Mouse (Mus musculus): ENCODE measurements around the gene Slc24a4. TPM values are rescaled to one million over a fixed set of nuclear protein-coding genes. Genes with fewer than 3 reads are reported as not detected.

Slc24a4 gene
- polyA plus RNA-seq, 1 experiment from 2014 or later, result 4.0 TPM

DNA sequence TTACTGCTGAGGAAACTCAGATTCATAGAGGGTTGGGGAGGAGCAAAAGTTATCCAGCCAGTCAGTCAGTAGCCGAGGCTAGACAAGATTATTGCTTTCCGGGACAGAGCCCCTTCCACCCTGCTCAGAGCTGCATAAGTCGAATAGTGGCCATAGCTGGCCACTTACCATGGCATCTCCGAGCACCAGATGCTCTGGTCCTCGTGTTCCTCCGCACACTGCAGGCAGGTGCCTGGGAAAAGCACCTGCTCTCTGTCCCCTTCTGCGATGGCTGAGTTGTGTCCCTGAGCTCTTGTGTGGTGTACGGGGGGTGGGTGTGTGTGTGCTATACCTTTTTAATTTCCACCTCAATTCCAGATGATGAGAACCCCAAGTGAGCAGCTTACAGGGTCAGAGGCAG lies 167.1 kb downstream of the Slc24a4 start:
- H3K9me3 ChIP-seq (replicated peaks), result no peaks in the 10 kb centered on the region
- H3K36me3 ChIP-seq, result 0 out of 2 replicates have a peak, but pooled peaks cover 5% of the 10 kb centered on the region
- no peak overlapping the region for H3K4me3 ChIP-seq
- no peak for ATAC-seq (ENCODE audit: insufficient number of reproducible peaks, low FRiP score)
- H3K27me3 ChIP-seq (replicated peaks), result no peaks in the 10 kb centered on the region
- H3K4me1 ChIP-seq (replicated peaks), result peaks cover 37% of the 10 kb centered on the region
- H3K9ac ChIP-seq, result no peak overlapping the region
- H3K27ac ChIP-seq (ENCODE audit: poor library complexity, severe bottlenecking), result no peak overlapping the region
- no peak overlapping the region for H3K4me2 ChIP-seq
- WGBS, result 70% methylated on average over 8 of the region's 8 CpGs

DNA sequence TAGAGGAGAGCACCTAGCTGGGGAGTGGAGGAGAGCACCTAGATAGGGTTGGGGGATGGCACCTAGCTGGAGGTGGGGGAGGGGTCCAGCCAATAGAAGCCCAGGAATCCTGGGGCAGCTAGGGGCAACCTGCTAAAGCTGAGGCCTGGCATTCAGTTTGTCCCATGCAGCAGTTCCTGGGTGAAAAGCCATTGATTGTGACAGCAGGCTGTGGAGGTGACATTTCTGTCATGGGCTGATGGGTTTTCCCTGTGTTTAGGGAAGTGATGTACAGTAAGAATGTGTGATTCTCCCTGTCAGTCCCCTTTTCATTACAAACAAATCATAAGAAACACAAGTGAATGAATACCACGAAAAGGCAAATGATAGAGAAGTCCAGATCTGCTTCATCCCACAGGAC lies 167.8 kb downstream of the Slc24a4 start:
- ATAC-seq (ENCODE audit: insufficient number of reproducible peaks, low FRiP score), result no peak
- Histone ChIP-seq H3K27ac (ENCODE audit: poor library complexity, severe bottlenecking) (no peak overlapping the region), H3K4me3 (no peak overlapping the region), H3K4me1 (replicated peaks) (peaks cover 38% of the 10 kb centered on the region), H3K36me3 (0 out of 2 replicates have a peak, but pooled peaks cover 5% of the 10 kb centered on the region), H3K4me2 (no peak overlapping the region), H3K9ac (no peak overlapping the region), H3K27me3 (replicated peaks) (no peaks in the 10 kb centered on the region), H3K9me3 (replicated peaks) (no peaks in the 10 kb centered on the region)
- 83% methylated on average over 1 of the region's 1 CpGs for WGBS

GRCm38 (mm10) chr12:102296967-102297366 lies 168.4 kb downstream of the Slc24a4 start:
- Histone ChIP-seq H3K9me3 (replicated peaks) (no peaks in the 10 kb centered on the region), H3K4me1 (replicated peaks) (peaks cover 39% of the 10 kb centered on the region), H3K36me3 (0 out of 2 replicates have a peak, but pooled peaks cover 5% of the 10 kb centered on the region), H3K27ac (ENCODE audit: poor library complexity, severe bottlenecking) (no peak overlapping the region), H3K9ac (no peak overlapping the region), H3K4me2 (no peak overlapping the region), H3K4me3 (no peak overlapping the region), H3K27me3 (replicated peaks) (no peaks in the 10 kb centered on the region)
- ATAC-seq (ENCODE audit: insufficient number of reproducible peaks, low FRiP score), result no peak
- WGBS, result 76% methylated on average over 4 of the region's 4 CpGs

DNA sequence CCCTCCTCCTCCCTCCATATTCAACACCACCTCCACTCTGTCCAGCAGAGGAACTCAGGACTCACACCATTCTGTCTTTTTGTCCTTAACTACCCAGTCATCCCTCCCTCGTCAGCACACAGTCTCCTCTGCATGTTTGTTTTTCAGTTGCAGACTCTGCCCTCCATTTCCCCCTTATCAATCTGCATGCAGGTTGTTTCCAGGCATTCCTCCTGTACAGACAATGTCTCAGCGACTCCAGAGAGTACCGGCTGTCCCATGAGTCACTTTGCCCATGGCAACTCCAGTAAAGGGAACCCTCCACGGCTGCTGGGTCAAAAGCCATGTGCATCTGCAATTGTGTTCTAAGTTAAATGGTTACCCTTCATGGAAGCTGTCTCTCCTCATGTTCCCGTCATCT lies 170.7 kb downstream of the Slc24a4 start:
- peak; percentile 44 for ATAC-seq (ENCODE audit: insufficient number of reproducible peaks, low FRiP score)
- H3K9me3 ChIP-seq (replicated peaks), result no peaks in the 10 kb centered on the region

GRCm38 (mm10) chr12:102301585-102301984 lies 173.1 kb downstream of the Slc24a4 start:
- 62% methylated on average over 1 of the region's 1 CpGs for WGBS
- no peak overlapping the region for H3K27ac ChIP-seq (ENCODE audit: poor library complexity, severe bottlenecking)
- H3K4me1 ChIP-seq (replicated peaks), result peaks cover 58% of the 10 kb centered on the region

More for the DNA sequence above, 170.7 kb downstream of the Slc24a4 start:
- no peak overlapping the region for H3K9ac ChIP-seq
- H3K4me3 ChIP-seq, result no peak overlapping the region
- H3K36me3 ChIP-seq, result 0 out of 2 replicates have a peak, but pooled peaks cover 5% of the 10 kb centered on the region
- WGBS, result 31% methylated on average over 5 of the region's 5 CpGs
- H3K4me1 ChIP-seq (replicated peaks), result peaks cover 53% of the 10 kb centered on the region
- H3K27me3 ChIP-seq (replicated peaks), result no peaks in the 10 kb centered on the region
- no peak overlapping the region for H3K4me2 ChIP-seq
- H3K27ac ChIP-seq (ENCODE audit: poor library complexity, severe bottlenecking), result no peak overlapping the region

GRCm38 (mm10) chr12:102302322-102302721 lies 173.8 kb downstream of the Slc24a4 start:
- no peak for ATAC-seq (ENCODE audit: insufficient number of reproducible peaks, low FRiP score)
- WGBS, result 67% methylated on average over 9 of the region's 9 CpGs

More at GRCm38 (mm10) chr12:102301585-102301984, 173.1 kb downstream of the Slc24a4 start:
- Histone ChIP-seq H3K9ac (no peak overlapping the region), H3K4me2 (no peak overlapping the region), H3K4me3 (no peak overlapping the region), H3K27me3 (replicated peaks) (no peaks in the 10 kb centered on the region), H3K9me3 (replicated peaks) (no peaks in the 10 kb centered on the region), H3K36me3 (no peaks in the 10 kb centered on the region)
- no peak for ATAC-seq (ENCODE audit: insufficient number of reproducible peaks, low FRiP score)

DNA sequence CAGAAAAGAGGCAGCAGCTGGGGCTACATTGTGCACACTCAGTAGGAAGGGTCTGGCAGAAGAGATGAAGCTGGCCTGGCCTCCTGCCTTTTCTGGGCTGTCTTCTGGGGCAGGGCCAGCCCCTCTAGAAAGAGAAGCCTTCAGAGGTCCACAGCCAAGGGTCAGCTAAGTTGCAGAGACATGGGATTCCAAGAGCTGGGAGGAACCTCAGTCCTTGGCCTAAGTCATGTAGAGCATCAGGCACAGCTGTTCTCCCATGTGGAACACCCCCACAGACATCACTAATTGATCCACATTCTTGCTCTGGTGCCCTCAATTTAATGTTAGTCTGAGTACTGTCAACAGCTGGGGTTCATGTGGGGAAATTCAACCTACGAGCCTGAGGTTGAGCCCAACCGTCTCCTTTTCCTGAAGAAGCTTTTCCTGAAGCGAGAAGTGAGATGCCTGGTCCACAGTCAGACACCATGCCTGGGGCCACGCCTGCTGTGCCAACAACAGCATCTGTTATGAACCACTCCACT lies 174.4 kb downstream of the Slc24a4 start:
- Histone ChIP-seq H3K27ac (ENCODE audit: poor library complexity, severe bottlenecking) (no peak overlapping the region; the same call in 1 of the 2 replicates), H3K9ac (no peak overlapping the region), H3K27me3 (replicated peaks) (no peaks in the 10 kb centered on the region), H3K9me3 (replicated peaks) (no peaks in the 10 kb centered on the region), H3K4me2 (no peak overlapping the region), H3K4me3 (no peak overlapping the region), H3K4me1 (replicated peaks) (peaks cover 70% of the 10 kb centered on the region), H3K36me3 (no peaks in the 10 kb centered on the region)
- WGBS, result 65% methylated on average over 4 of the region's 4 CpGs
- ATAC-seq (ENCODE audit: insufficient number of reproducible peaks, low FRiP score), result no peak

More at GRCm38 (mm10) chr12:102302322-102302721, 173.8 kb downstream of the Slc24a4 start:
- Histone ChIP-seq H3K9ac (no peak overlapping the region), H3K4me3 (no peak overlapping the region), H3K4me2 (no peak overlapping the region), H3K4me1 (replicated peaks) (peaks cover 65% of the 10 kb centered on the region), H3K9me3 (replicated peaks) (no peaks in the 10 kb centered on the region), H3K27me3 (replicated peaks) (no peaks in the 10 kb centered on the region), H3K36me3 (no peaks in the 10 kb centered on the region), H3K27ac (ENCODE audit: poor library complexity, severe bottlenecking) (no peak overlapping the region)

DNA sequence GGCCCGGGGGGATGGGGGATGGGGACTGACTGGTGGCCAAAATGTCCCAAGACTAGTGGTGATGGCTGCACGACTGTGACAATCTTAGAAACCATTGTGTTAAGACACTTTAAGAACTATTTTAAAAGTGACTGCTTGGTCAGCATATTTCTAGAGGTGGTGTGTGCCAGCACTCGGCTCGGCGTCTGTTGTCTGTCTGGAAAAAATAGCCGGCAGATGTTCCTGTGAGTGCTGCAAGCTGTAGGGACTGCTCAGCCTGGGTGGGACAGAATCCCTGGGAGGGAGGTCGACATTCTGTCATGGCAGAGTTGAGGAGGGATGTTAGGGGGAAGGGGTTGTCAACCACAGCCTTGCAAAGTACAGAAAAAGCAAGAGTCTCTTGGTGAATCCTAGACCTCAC lies 175.3 kb downstream of the Slc24a4 start:
- no peak overlapping the region for H3K4me2 ChIP-seq
- 20% methylated on average over 7 of the region's 7 CpGs for WGBS
- H3K9ac ChIP-seq, result no peak overlapping the region
- H3K36me3 ChIP-seq, result no peaks in the 10 kb centered on the region
- H3K27me3 ChIP-seq (replicated peaks), result no peaks in the 10 kb centered on the region
- no peaks in the 10 kb centered on the region for H3K9me3 ChIP-seq (replicated peaks)
- H3K4me1 ChIP-seq (replicated peaks), result peaks cover 77% of the 10 kb centered on the region
- ATAC-seq (ENCODE audit: insufficient number of reproducible peaks, low FRiP score), result no peak
- no peak overlapping the region for H3K27ac ChIP-seq (ENCODE audit: poor library complexity, severe bottlenecking)
- no peak overlapping the region for H3K4me3 ChIP-seq

- no peaks in the 10 kb centered on the region for H3K9me3 ChIP-seq (replicated peaks)
- no peak overlapping the region for H3K4me2 ChIP-seq
- WGBS, result 57% methylated on average over 10 of the region's 10 CpGs
- no peak for ATAC-seq (ENCODE audit: insufficient number of reproducible peaks, low FRiP score)
- H3K27me3 ChIP-seq (replicated peaks), result no peaks in the 10 kb centered on the region
- H3K36me3 ChIP-seq, result no peaks in the 10 kb centered on the region
- no peak overlapping the region for H3K27ac ChIP-seq (ENCODE audit: poor library complexity, severe bottlenecking)
- peaks cover 80% of the 10 kb centered on the region for H3K4me1 ChIP-seq (replicated peaks)
- H3K4me3 ChIP-seq, result no peak overlapping the region
- H3K9ac ChIP-seq, result no peak overlapping the region
Measured at GRCm38 (mm10) chr12:102305069-102305836, 176.7 kb downstream of the Slc24a4 start.

- no peaks in the 10 kb centered on the region for H3K27me3 ChIP-seq (replicated peaks)
- peak; percentile 62 for ATAC-seq (ENCODE audit: insufficient number of reproducible peaks, low FRiP score)
- H3K4me2 ChIP-seq, result peak overlapping the region; percentile 46
- 14% methylated on average over 6 of the region's 6 CpGs for WGBS
- peak overlapping the region; percentile 21; the same call in 1 of the 2 replicates for H3K9ac ChIP-seq
- peak overlapping the region; percentile 97 for H3K27ac ChIP-seq (ENCODE audit: poor library complexity, severe bottlenecking)
- H3K4me3 ChIP-seq, result no peak overlapping the region
- 0 out of 2 replicates have a peak, but pooled peaks cover 2% of the 10 kb centered on the region for H3K9me3 ChIP-seq (replicated peaks)
- H3K36me3 ChIP-seq, result peaks cover 10% of the 10 kb centered on the region
- H3K4me1 ChIP-seq (replicated peaks), result peaks cover 67% of the 10 kb centered on the region
Measured at GRCm38 (mm10) chr12:102308001-102308456, 179.5 kb downstream of the Slc24a4 start.

- Histone ChIP-seq H3K36me3 (peaks cover 15% of the 10 kb centered on the region), H3K4me3 (no peak overlapping the region), H3K27me3 (replicated peaks) (no peaks in the 10 kb centered on the region), H3K9ac (peak overlapping the region; percentile 21; the same call in 1 of the 2 replicates), H3K4me2 (peak overlapping the region; percentile 46), H3K27ac (ENCODE audit: poor library complexity, severe bottlenecking) (peak overlapping the region; percentile 97), H3K4me1 (replicated peaks) (peaks cover 62% of the 10 kb centered on the region), H3K9me3 (replicated peaks) (0 out of 2 replicates have a peak, but pooled peaks cover 2% of the 10 kb centered on the region)
- ATAC-seq (ENCODE audit: insufficient number of reproducible peaks, low FRiP score), result peak; percentile 71
- 11% methylated on average over 16 of the region's 16 CpGs for WGBS
Measured at GRCm38 (mm10) chr12:102308457-102309011, 180.0 kb downstream of the Slc24a4 start.

Data from heart, embryonic 12.5 days (tissue).